In the genomic region with DNA sequence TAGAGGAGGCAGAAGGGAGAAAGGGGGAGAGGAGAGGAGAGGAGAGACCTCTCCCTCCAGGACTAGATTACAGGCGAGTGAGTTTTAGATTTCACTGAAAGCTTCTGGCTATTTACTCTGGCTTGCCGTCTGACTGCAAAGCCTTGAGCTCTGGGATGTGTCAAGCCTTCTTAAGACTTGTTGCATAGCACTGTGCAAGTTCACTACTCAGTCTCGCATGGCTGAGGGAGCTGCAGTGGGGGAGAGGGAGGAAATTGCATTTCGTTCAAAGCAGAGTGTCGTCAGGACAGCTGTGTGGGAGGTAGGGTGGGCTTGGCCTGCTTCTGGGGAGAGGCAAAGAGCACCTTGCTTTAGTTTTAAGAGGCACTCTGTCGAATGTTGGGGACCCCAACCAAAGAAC, we compare ENCODE assay signal across 15 mouse cellular contexts. TPM values are rescaled to one million over a fixed set of nuclear protein-coding genes. Genes with fewer than 3 reads are reported as not detected.
A peak's percentile ranks its signal among the peaks of the same experiment; 100 is the strongest.
DNase-seq lines count a peak whose midpoint lies in the region; ATAC-seq and TF ChIP-seq lines count a peak whose summit lies in the region.
"Had no signal": no experiment of that assay in that cellular context is flagged by ENCODE, and none has a peak within 500 bp of the region (broad histone marks: within the 10 kb centered on the region; RNA-seq: fewer than 3 reads in every experiment).

No protein-coding gene starts in this region.

- H3K27ac ChIP-seq in kidney, embryonic 15.5 days: peak overlapping the region; percentile 61
- H3K27ac ChIP-seq in bone marrow, adult 2 months (ENCODE audit: control insufficient read depth, insufficient read depth, low read depth, low read length, poor library complexity): peak overlapping the region; percentile 24; the same call in 1 of the 2 replicates
- peak overlapping the region; percentile 63 for H3K27ac ChIP-seq in embryonic facial prominence, embryonic 14.5 days (replicated peaks; ENCODE audit: low read depth, low read length)
- H3K27ac ChIP-seq in stomach, postnatal 0 days (replicated peaks): 0 out of 2 replicates have a peak overlapping the region, but pooled peaks have one; percentile 18
- H3K27ac ChIP-seq in hindbrain, embryonic 13.5 days: no peak overlapping the region
- H3K27ac ChIP-seq: midbrain, embryonic 13.5 days; neural tube, embryonic 13.5 days had no signal

- ATAC-seq in kidney, embryonic 15.5 days (replicated peaks; ENCODE audit: low FRiP score): peak; percentile 83
- ATAC-seq in embryonic facial prominence, embryonic 14.5 days (ENCODE audit: low read depth): peak; percentile 58; the same call in 1 of the 2 replicates
- ATAC-seq in stomach, postnatal 0 days (ENCODE audit: low FRiP score, low TSS enrichment): no peak
- ATAC-seq in hindbrain, embryonic 13.5 days (ENCODE audit: low FRiP score): no peak
- ATAC-seq: midbrain, embryonic 13.5 days had no signal

- H3K9me3 ChIP-seq in kidney, embryonic 15.5 days (replicated peaks): no peaks in the 10 kb centered on the region
- no peaks in the 10 kb centered on the region for H3K9me3 ChIP-seq in embryonic facial prominence, embryonic 14.5 days (ENCODE audit: control insufficient read depth, low read length)
- no peaks in the 10 kb centered on the region for H3K9me3 ChIP-seq in stomach, postnatal 0 days (ENCODE audit: control insufficient read depth, low read length)
- no peaks in the 10 kb centered on the region for H3K9me3 ChIP-seq in hindbrain, embryonic 13.5 days
- H3K9me3 ChIP-seq: midbrain, embryonic 13.5 days; neural tube, embryonic 13.5 days had no signal

- H3K4me1 ChIP-seq in kidney, embryonic 15.5 days: peaks cover 51% of the 10 kb centered on the region
- peaks cover 27% of the 10 kb centered on the region for H3K4me1 ChIP-seq in bone marrow, adult 2 months (ENCODE audit: control insufficient read depth, insufficient read depth, low read length)
- peaks cover 18% of the 10 kb centered on the region for H3K4me1 ChIP-seq in embryonic facial prominence, embryonic 14.5 days (ENCODE audit: control insufficient read depth, insufficient read depth, low read length)
- H3K4me1 ChIP-seq in stomach, postnatal 0 days (replicated peaks; ENCODE audit: control insufficient read depth, insufficient read depth): peaks cover 3% of the 10 kb centered on the region
- peaks cover 31% of the 10 kb centered on the region for H3K4me1 ChIP-seq in hindbrain, embryonic 13.5 days (replicated peaks)
- H3K4me1 ChIP-seq: midbrain, embryonic 13.5 days had no signal

- no peak overlapping the region for H3K9ac ChIP-seq in kidney, embryonic 15.5 days
- peak overlapping the region; percentile 14; the same call in 1 of the 2 replicates for H3K9ac ChIP-seq in embryonic facial prominence, embryonic 14.5 days (ENCODE audit: low read depth, low read length)
- no peak overlapping the region for H3K9ac ChIP-seq in stomach, postnatal 0 days (ENCODE audit: low read length)
- no peak overlapping the region for H3K9ac ChIP-seq in hindbrain, embryonic 13.5 days
- H3K9ac ChIP-seq: midbrain, embryonic 13.5 days; neural tube, embryonic 13.5 days had no signal

- TF ChIP-seq POLR2A in bone marrow, adult 2 months (IDR thresholded peaks at IDR 0.05; ENCODE audit: borderline replicate concordance, control insufficient read depth, low read depth, low read length): no peak

- no peak for TF ChIP-seq EP300 in stomach, postnatal 0 days (optimal IDR thresholded peaks at IDR 0.05)

- whole genome bisulfite sequencing in kidney, embryonic 15.5 days: 7% methylated on average over 6 of the region's 6 CpGs
- 29% methylated on average over 6 of the region's 6 CpGs for WGBS in bone marrow, adult 2 months
- WGBS in embryonic facial prominence, embryonic 14.5 days: 21% methylated on average over 6 of the region's 6 CpGs
- 26% methylated on average over 6 of the region's 6 CpGs for WGBS in stomach, postnatal 0 days
- WGBS in hindbrain, embryonic 13.5 days: 60% methylated on average over 6 of the region's 6 CpGs

- no peak for TF ChIP-seq CTCF in bone marrow, adult 2 months (IDR thresholded peaks at IDR 0.05; ENCODE audit: control insufficient read depth, insufficient read depth, low read length)
- TF ChIP-seq CTCF in stomach, postnatal 0 days (IDR thresholded peaks at IDR 0.05; ENCODE audit: low read depth): no peak

- no peak overlapping the region for H3K4me3 ChIP-seq in kidney, embryonic 15.5 days (replicated peaks)
- H3K4me3 ChIP-seq in bone marrow, adult 2 months (replicated peaks; ENCODE audit: control insufficient read depth, low read depth, low read length): no peak overlapping the region
- H3K4me3 ChIP-seq in embryonic facial prominence, embryonic 14.5 days (ENCODE audit: low read depth, low read length): no peak overlapping the region
- H3K4me3 ChIP-seq in stomach, postnatal 0 days (ENCODE audit: low read depth, low read length): no peak overlapping the region
- no peak overlapping the region for H3K4me3 ChIP-seq in hindbrain, embryonic 13.5 days
- H3K4me3 ChIP-seq: erythroblast, embryonic 14.5 days; midbrain, embryonic 13.5 days; neural tube, embryonic 13.5 days had no signal

- peak overlapping the region; percentile 2; the same call in 1 of the 2 replicates for H3K4me2 ChIP-seq in kidney, embryonic 15.5 days
- no peak overlapping the region for H3K4me2 ChIP-seq in embryonic facial prominence, embryonic 14.5 days (ENCODE audit: low read depth, low read length)
- no peak overlapping the region for H3K4me2 ChIP-seq in stomach, postnatal 0 days (replicated peaks; ENCODE audit: low read depth)
- no peak overlapping the region for H3K4me2 ChIP-seq in hindbrain, embryonic 13.5 days
- H3K4me2 ChIP-seq: midbrain, embryonic 13.5 days; neural tube, embryonic 13.5 days had no signal

- no peaks in the 10 kb centered on the region for H3K27me3 ChIP-seq in kidney, embryonic 15.5 days
- H3K27me3 ChIP-seq in embryonic facial prominence, embryonic 14.5 days (replicated peaks; ENCODE audit: control insufficient read depth, insufficient read depth, low read length): no peaks in the 10 kb centered on the region
- H3K27me3 ChIP-seq in stomach, postnatal 0 days (ENCODE audit: control insufficient read depth, insufficient read depth, low read length): no peaks in the 10 kb centered on the region
- no peaks in the 10 kb centered on the region for H3K27me3 ChIP-seq in hindbrain, embryonic 13.5 days
- H3K27me3 ChIP-seq: midbrain, embryonic 13.5 days; neural tube, embryonic 13.5 days had no signal

- H3K36me3 ChIP-seq in kidney, embryonic 15.5 days: peaks cover 5% of the 10 kb centered on the region; the same call in 1 of the 2 replicates
- H3K36me3 ChIP-seq in embryonic facial prominence, embryonic 14.5 days (ENCODE audit: control insufficient read depth, insufficient read depth, low read length): no peaks in the 10 kb centered on the region
- no peaks in the 10 kb centered on the region for H3K36me3 ChIP-seq in stomach, postnatal 0 days (ENCODE audit: control insufficient read depth, insufficient read depth, low read length)
- no peaks in the 10 kb centered on the region for H3K36me3 ChIP-seq in hindbrain, embryonic 13.5 days
- H3K36me3 ChIP-seq: midbrain, embryonic 13.5 days; neural tube, embryonic 13.5 days had no signal

- no peak for DNase-seq in kidney, postnatal 36 days
- peak; percentile 67 for DNase-seq in embryonic facial prominence, embryonic 14.5 days (ENCODE audit: low spot score)
- no peak for DNase-seq in stomach, postnatal 0 days (ENCODE audit: low spot score)
- no peak for DNase-seq in adrenal gland, postnatal 36 days
- DNase-seq: cerebellum, adult 9-10 months; heart, postnatal 4 days; kidney, adult 8-10 months; lung, adult 2 months; right cerebral cortex, adult 18-20 months had no signal

RNA-seq across cellular contexts. Expression of gene Rin3, which starts 8.8 kb away (rescaled TPM):
- 10.0 and 10.5 TPM in 2 replicates for polyA plus RNA-seq in kidney, embryonic 15.5 days (2015; fragmentation: Nextera tagmentation; extraction: Ambion mirVana)
- 35.3 and 102 TPM in 2 replicates for polyA plus RNA-seq in bone marrow, adult 2 months (2011; ENCODE audit: insufficient read depth, insufficient read length, low replicate concordance, missing spikeins)
- polyA plus RNA-seq in embryonic facial prominence, embryonic 14.5 days (2014; fragmentation: Nextera tagmentation; extraction: Ambion mirVana): 11.0 and 12.5 TPM in 2 replicates
- polyA plus RNA-seq in stomach, postnatal 0 days (2015; fragmentation: Nextera tagmentation; extraction: Ambion mirVana): 2.9 and 3.0 TPM in 2 replicates
- 10 to 100 TPM in 1 of 2 experiments, 1 to 10 TPM in 1; 8.6 to 15.8 TPM for total RNA-seq in adrenal gland, postnatal 36 days (2021)
- 3.4 and 4.2 TPM in 2 replicates for polyA plus RNA-seq in hindbrain, embryonic 13.5 days (2015; fragmentation: Nextera tagmentation; extraction: Ambion mirVana)

Comparison
In these comparisons a context has a peak if more than half of its experiments do, and no peak if none do; other contexts are left out.
1. ATAC-seq: peak in kidney, embryonic 15.5 days (single experiment) and embryonic facial prominence, embryonic 14.5 days (single experiment); none in stomach, postnatal 0 days (single experiment) and hindbrain, embryonic 13.5 days (single experiment).